Mouse (Mus musculus): ENCODE data around the gene Il20ra. TPM values are rescaled to one million over a fixed set of nuclear protein-coding genes. Genes with fewer than 3 reads are reported as not detected.

The Il20ra gene
- polyA plus RNA-seq, 1 experiment from 2014 or later: 0.14 TPM

DNA sequence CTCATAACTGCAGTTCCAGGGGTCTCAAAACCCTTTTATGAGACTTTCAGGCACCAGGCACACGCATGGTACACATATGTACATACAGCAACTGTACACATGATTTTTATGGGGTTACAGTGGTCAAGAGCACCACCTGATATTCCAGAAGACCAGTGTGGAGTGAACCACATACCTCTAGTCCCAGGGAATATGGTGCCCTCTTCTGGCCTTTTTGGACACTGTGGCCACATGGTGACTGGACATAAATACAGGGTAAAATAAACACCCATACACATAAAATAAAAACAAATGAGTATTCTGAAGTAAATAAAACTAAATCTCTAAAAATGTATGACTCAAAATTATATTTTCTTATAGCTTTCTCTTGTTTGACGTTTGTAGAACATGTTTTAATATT, 18.7 kb upstream of the Il20ra start:
- H3K9me3 ChIP-seq (ENCODE audit: control insufficient read depth, low read length): no peaks in the 10 kb centered on the region
- DNase-seq (ENCODE audit: low spot score, missing footprints) (peak; percentile 88), ATAC-seq (ENCODE audit: low FRiP score) (no peak)
- H3K27me3 ChIP-seq (ENCODE audit: control insufficient read depth, insufficient read depth, low read length): no peaks in the 10 kb centered on the region
- H3K9ac ChIP-seq (ENCODE audit: low read length): no peak overlapping the region
- no peak overlapping the region for H3K4me2 ChIP-seq
- WGBS: 69% methylated on average over 2 of the region's 2 CpGs
- no peaks in the 10 kb centered on the region for H3K36me3 ChIP-seq (ENCODE audit: control insufficient read depth, insufficient read depth, low read length)
- no peak overlapping the region for H3K4me3 ChIP-seq (ENCODE audit: low read depth, low read length)
- H3K27ac ChIP-seq (ENCODE audit: low read depth, low read length): no peak overlapping the region
- H3K4me1 ChIP-seq (ENCODE audit: control insufficient read depth, insufficient read depth, low read length): no peaks in the 10 kb centered on the region

DNA sequence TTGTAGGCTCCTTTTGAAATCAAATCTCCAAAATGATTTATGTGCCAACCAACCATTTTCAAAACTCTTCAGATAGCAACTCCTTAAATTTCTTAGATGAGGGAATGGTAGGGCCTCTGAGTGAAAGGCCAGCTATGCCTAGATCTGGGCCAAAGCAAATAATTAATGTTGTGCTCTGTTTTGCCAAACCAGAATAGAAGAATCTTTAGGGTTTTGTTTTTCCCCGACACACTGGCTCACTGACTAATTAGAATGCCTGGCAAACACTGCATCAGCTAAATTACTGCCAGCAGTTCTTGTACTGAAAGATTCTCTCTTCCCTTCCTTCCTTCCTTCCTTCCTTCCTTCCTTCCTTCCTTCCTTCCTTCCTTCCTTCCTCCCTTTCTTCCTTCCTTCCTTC, 13.0 kb upstream of the Il20ra start:
- H3K4me3 ChIP-seq (ENCODE audit: low read depth, low read length): no peak overlapping the region
- WGBS: 70% methylated on average over 1 of the region's 1 CpGs
- no peak overlapping the region for H3K27ac ChIP-seq (ENCODE audit: low read depth, low read length)
- ATAC-seq (ENCODE audit: low FRiP score) (no peak), DNase-seq (ENCODE audit: low spot score, missing footprints) (peak; percentile 26)
- H3K36me3 ChIP-seq (ENCODE audit: control insufficient read depth, insufficient read depth, low read length): no peaks in the 10 kb centered on the region
- H3K4me2 ChIP-seq: no peak overlapping the region
- H3K4me1 ChIP-seq (ENCODE audit: control insufficient read depth, insufficient read depth, low read length): no peaks in the 10 kb centered on the region
- H3K9me3 ChIP-seq (ENCODE audit: control insufficient read depth, low read length): no peaks in the 10 kb centered on the region
- H3K27me3 ChIP-seq (ENCODE audit: control insufficient read depth, insufficient read depth, low read length): no peaks in the 10 kb centered on the region
- H3K9ac ChIP-seq (ENCODE audit: low read length): no peak overlapping the region

DNA sequence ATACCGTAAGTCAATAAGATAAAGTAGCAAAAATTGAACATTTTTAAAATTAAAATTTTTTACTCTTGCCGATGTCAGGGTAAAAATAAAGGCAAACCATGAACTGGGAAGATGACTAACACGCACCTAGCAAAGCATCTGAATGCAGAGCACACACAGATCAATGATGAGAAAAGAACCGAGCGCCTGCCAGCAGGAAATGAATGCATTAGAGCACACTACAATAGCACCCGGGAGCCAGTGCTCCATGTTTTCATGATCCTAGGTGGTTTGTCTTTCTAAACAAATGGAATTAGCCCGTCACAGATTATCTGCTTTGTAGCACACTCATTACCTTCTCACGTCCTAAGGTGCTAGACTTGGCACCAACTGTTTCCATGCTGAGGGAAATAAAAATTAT, 7.9 kb upstream of the Il20ra start:
- DNase-seq (ENCODE audit: low spot score, missing footprints): no peak
- no peak overlapping the region for H3K9ac ChIP-seq (ENCODE audit: low read length)
- no peak overlapping the region for H3K4me2 ChIP-seq
- no peaks in the 10 kb centered on the region for H3K9me3 ChIP-seq (ENCODE audit: control insufficient read depth, low read length)
- ATAC-seq (ENCODE audit: low FRiP score): no peak
- no peaks in the 10 kb centered on the region for H3K36me3 ChIP-seq (ENCODE audit: control insufficient read depth, insufficient read depth, low read length)
- 45% methylated on average over 8 of the region's 8 CpGs for WGBS
- H3K4me1 ChIP-seq (ENCODE audit: control insufficient read depth, insufficient read depth, low read length): no peaks in the 10 kb centered on the region; the same call in 1 of the 2 replicates
- no peak overlapping the region for H3K27ac ChIP-seq (ENCODE audit: low read depth, low read length)
- H3K4me3 ChIP-seq (ENCODE audit: low read depth, low read length): no peak overlapping the region
- no peaks in the 10 kb centered on the region for H3K27me3 ChIP-seq (ENCODE audit: control insufficient read depth, insufficient read depth, low read length)

DNA sequence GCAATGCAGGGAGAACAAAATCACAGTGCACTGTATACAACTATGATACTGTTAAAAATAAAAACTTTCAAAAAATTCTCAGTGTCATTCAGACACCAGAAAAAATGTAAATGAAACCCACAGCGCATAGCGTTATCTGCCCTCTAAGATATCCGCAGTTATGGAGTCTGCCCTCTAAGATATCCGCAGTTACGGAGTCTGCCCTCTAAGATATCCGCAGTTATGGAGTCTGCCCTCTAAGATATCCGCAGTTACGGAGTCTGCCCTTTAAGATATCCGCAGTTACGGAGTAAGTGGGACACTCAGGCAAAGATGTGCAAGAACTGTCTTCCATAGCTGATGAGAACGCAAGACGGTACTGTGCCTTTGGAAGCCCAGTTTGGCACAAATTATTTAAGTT, 4.6 kb upstream of the Il20ra start:
- Histone ChIP-seq H3K9ac (ENCODE audit: low read length) (no peak overlapping the region), H3K27me3 (ENCODE audit: control insufficient read depth, insufficient read depth, low read length) (0 out of 2 replicates have a peak, but pooled peaks cover 2% of the 10 kb centered on the region), H3K27ac (ENCODE audit: low read depth, low read length) (no peak overlapping the region), H3K36me3 (ENCODE audit: control insufficient read depth, insufficient read depth, low read length) (no peaks in the 10 kb centered on the region), H3K4me3 (ENCODE audit: low read depth, low read length) (no peak overlapping the region), H3K4me2 (no peak overlapping the region), H3K4me1 (ENCODE audit: control insufficient read depth, insufficient read depth, low read length) (peaks cover 3% of the 10 kb centered on the region; the same call in 1 of the 2 replicates), H3K9me3 (ENCODE audit: control insufficient read depth, low read length) (no peaks in the 10 kb centered on the region)
- no peak for ATAC-seq (ENCODE audit: low FRiP score)
- 70% methylated on average over 12 of the region's 12 CpGs for WGBS
- no peak for DNase-seq (ENCODE audit: low spot score, missing footprints)

DNA sequence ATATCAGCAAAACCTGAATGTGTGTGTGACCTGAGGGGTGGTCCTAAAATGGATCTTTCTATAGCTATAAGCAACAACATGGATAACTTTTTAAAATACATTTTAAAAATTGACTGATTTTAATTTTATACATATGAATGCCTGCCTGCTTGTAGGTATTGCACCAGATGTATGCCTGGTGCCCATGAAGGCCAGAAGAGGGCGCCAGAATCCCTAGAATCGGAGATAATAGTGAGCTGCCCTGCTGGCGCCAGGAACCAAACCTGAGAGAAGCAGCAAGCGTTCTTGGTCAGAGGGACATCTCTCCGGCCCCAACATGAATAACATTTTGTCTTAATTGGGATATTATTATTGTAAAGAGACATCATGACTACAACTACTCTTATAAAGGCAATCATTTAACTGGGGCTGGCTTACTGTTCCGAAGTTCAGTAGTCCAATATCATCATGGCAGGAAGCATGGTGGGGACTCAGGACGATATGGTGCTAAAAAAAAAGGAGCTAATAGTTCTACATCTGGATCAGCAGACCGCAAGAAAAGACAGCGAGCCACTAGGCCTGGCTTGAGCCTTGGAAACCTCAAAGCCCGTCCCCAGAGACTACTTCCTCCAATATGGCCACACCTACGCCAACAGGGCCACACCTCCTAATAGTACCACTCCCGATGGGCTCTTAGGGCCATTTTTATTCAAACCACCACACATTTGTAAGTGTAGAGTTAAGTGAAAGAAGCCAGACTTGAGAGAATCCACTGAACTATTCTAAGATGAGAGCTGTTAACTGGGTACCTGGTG, 3.9 kb upstream of the Il20ra start:
- Histone ChIP-seq H3K36me3 (ENCODE audit: control insufficient read depth, insufficient read depth, low read length) (no peaks in the 10 kb centered on the region), H3K27ac (ENCODE audit: low read depth, low read length) (no peak overlapping the region), H3K27me3 (ENCODE audit: control insufficient read depth, insufficient read depth, low read length) (peaks cover 5% of the 10 kb centered on the region; the same call in 1 of the 2 replicates), H3K9me3 (ENCODE audit: control insufficient read depth, low read length) (no peaks in the 10 kb centered on the region), H3K4me3 (ENCODE audit: low read depth, low read length) (no peak overlapping the region), H3K4me1 (ENCODE audit: control insufficient read depth, insufficient read depth, low read length) (peaks cover 3% of the 10 kb centered on the region; the same call in 1 of the 2 replicates), H3K9ac (ENCODE audit: low read length) (no peak overlapping the region), H3K4me2 (no peak overlapping the region)
- DNase-seq (ENCODE audit: low spot score, missing footprints) (peak; percentile 90), ATAC-seq (ENCODE audit: low FRiP score) (no peak)
- WGBS: 56% methylated on average over 12 of the region's 12 CpGs

DNA sequence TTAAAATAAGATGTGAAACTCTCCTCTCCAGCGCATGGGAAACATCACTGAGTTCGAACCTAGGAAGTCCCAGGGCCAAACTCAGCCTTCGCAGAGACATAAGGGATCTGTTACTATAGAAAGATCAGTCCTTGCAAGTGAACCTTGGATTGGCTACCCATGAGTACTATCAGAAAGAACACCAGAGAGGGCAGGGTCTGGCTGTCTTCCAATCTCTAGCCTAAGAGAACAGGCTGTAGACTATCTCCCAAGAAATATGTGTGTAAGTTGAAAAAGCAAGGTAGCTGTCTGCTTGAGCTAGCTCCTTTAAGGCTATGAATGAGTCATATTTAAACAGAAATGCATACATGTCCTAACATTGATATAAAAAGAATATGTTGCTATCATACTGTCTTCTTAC, 1.4 kb upstream of the Il20ra start:
- DNase-seq (ENCODE audit: low spot score, missing footprints) (no peak), ATAC-seq (ENCODE audit: low FRiP score) (no peak)
- no peak overlapping the region for H3K4me3 ChIP-seq (ENCODE audit: low read depth, low read length)
- no peak overlapping the region for H3K27ac ChIP-seq (ENCODE audit: low read depth, low read length)
- no peak overlapping the region for H3K4me2 ChIP-seq
- H3K27me3 ChIP-seq (ENCODE audit: control insufficient read depth, insufficient read depth, low read length): peaks cover 5% of the 10 kb centered on the region; the same call in 1 of the 2 replicates
- peaks cover 3% of the 10 kb centered on the region; the same call in 1 of the 2 replicates for H3K4me1 ChIP-seq (ENCODE audit: control insufficient read depth, insufficient read depth, low read length)
- no peaks in the 10 kb centered on the region for H3K36me3 ChIP-seq (ENCODE audit: control insufficient read depth, insufficient read depth, low read length)
- H3K9ac ChIP-seq (ENCODE audit: low read length): no peak overlapping the region
- 89% methylated on average over 3 of the region's 3 CpGs for WGBS
- no peaks in the 10 kb centered on the region for H3K9me3 ChIP-seq (ENCODE audit: control insufficient read depth, low read length)

DNA sequence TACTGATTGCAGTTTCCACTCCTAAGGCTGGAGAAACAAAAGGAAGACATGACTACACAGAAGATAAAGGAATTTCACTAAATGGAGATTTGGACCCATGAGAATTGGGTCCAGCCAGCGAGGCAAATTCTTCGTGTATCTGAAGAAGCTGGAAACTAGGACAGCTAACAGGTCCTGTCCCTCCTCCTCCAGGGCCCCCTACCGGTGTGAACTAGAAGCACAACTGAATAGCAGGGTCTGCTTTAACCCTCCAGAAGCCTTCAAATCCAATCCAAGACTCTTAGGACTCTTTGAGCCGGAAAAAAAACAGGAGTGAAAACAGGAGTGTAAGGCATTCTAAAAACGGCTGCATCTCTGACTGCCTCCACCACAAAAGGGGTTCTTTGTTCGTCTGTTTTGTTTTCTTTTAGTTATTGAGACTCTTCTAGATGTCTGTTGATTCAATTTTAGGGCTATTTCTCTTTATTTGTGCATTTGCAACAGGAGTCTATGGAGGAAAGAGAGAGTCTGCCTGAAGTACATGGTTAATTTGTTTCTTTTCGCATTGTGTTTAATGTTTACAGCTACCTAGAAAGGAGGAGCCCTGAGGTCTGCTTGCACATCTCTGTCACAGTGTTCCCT, 709 bp upstream of the Il20ra start:
- Histone ChIP-seq H3K4me2 (no peak overlapping the region), H3K9me3 (ENCODE audit: control insufficient read depth, low read length) (no peaks in the 10 kb centered on the region), H3K9ac (ENCODE audit: low read length) (no peak overlapping the region), H3K4me1 (ENCODE audit: control insufficient read depth, insufficient read depth, low read length) (peaks cover 3% of the 10 kb centered on the region; the same call in 1 of the 2 replicates), H3K4me3 (ENCODE audit: low read depth, low read length) (no peak overlapping the region), H3K27me3 (ENCODE audit: control insufficient read depth, insufficient read depth, low read length) (peaks cover 5% of the 10 kb centered on the region; the same call in 1 of the 2 replicates), H3K27ac (ENCODE audit: low read depth, low read length) (no peak overlapping the region), H3K36me3 (ENCODE audit: control insufficient read depth, insufficient read depth, low read length) (no peaks in the 10 kb centered on the region)
- 34% methylated on average over 7 of the region's 7 CpGs for WGBS
- ATAC-seq (ENCODE audit: low FRiP score) (no peak), DNase-seq (ENCODE audit: low spot score, missing footprints) (peak; percentile 92)

DNA sequence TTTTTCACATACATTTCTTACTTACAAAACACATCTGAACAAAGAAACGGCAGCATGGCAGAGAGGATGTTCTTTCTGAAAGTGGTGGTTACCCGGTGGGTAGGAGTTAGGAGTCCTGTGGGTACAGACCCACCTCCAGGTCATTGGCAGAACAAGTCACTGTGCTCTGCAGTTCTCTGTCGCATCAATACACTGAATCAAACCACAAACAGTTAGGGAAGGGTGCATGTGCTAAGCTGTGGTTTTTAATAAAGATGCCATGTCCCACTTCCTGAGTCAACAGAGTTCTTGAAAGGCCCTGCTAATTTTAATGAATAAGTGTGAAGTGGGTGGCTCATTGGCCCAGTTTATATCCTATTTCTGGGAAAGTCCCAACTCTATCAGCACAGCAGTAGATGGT, 6.3 kb downstream of the Il20ra start:
- no peak for DNase-seq (ENCODE audit: low spot score, missing footprints)
- H3K36me3 ChIP-seq (ENCODE audit: control insufficient read depth, insufficient read depth, low read length): no peaks in the 10 kb centered on the region
- H3K9ac ChIP-seq (ENCODE audit: low read length): no peak overlapping the region
- no peaks in the 10 kb centered on the region for H3K9me3 ChIP-seq (ENCODE audit: control insufficient read depth, low read length)
- no peaks in the 10 kb centered on the region; the same call in 1 of the 2 replicates for H3K27me3 ChIP-seq (ENCODE audit: control insufficient read depth, insufficient read depth, low read length)
- 86% methylated on average over 3 of the region's 3 CpGs for WGBS
- H3K4me3 ChIP-seq (ENCODE audit: low read depth, low read length): no peak overlapping the region
- no peak for ATAC-seq (ENCODE audit: low FRiP score)
- H3K27ac ChIP-seq (ENCODE audit: low read depth, low read length): no peak overlapping the region
- no peak overlapping the region for H3K4me2 ChIP-seq
- H3K4me1 ChIP-seq (ENCODE audit: control insufficient read depth, insufficient read depth, low read length): no peaks in the 10 kb centered on the region

DNA sequence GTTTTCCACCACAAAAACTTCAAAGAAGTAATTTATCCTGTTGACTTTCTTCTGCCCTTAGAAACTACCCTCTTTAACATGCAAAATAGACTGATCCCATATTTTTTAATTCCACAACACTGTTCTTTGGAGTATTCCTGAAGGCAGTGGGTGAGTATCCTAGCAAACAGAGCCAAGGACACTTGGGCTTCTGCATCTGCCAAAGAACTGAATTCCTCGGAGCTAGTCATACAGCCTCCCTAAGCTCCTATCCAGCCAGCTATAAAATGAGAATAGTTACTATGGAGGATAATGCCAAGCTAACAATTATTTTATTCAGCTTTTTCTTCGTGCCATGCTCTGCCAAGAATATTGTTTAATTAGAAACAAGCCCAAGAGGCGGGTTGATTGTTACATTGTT, 9.9 kb downstream of the Il20ra start:
- no peak overlapping the region for H3K27ac ChIP-seq (ENCODE audit: low read depth, low read length)
- ATAC-seq (ENCODE audit: low FRiP score): no peak
- H3K9me3 ChIP-seq (ENCODE audit: control insufficient read depth, low read length): no peaks in the 10 kb centered on the region
- no peak for DNase-seq (ENCODE audit: low spot score, missing footprints)
- H3K4me3 ChIP-seq (ENCODE audit: low read depth, low read length): no peak overlapping the region
- H3K36me3 ChIP-seq (ENCODE audit: control insufficient read depth, insufficient read depth, low read length): no peaks in the 10 kb centered on the region
- 83% methylated on average over 3 of the region's 3 CpGs for WGBS
- H3K27me3 ChIP-seq (ENCODE audit: control insufficient read depth, insufficient read depth, low read length): no peaks in the 10 kb centered on the region
- no peak overlapping the region for H3K9ac ChIP-seq (ENCODE audit: low read length)
- no peaks in the 10 kb centered on the region for H3K4me1 ChIP-seq (ENCODE audit: control insufficient read depth, insufficient read depth, low read length)
- H3K4me2 ChIP-seq: no peak overlapping the region
